Mouse (Mus musculus) kidney, adult 8-10 months (tissue): Measurements from ENCODE around the gene Nfx1.
A peak's percentile ranks its signal among the peaks of the same experiment; 100 is the strongest.
"Not testable (repeated sequence)": the region's sequence is repeated elsewhere in the genome, so short reads cannot be mapped to it uniquely, and the experiment has no call there.

ENCODE experiments used
- DNase-seq, 2 experiments: peaks; one replicate each; pipeline ENCODE4 v3.0.0; 2022

Nfx1 gene

DNA sequence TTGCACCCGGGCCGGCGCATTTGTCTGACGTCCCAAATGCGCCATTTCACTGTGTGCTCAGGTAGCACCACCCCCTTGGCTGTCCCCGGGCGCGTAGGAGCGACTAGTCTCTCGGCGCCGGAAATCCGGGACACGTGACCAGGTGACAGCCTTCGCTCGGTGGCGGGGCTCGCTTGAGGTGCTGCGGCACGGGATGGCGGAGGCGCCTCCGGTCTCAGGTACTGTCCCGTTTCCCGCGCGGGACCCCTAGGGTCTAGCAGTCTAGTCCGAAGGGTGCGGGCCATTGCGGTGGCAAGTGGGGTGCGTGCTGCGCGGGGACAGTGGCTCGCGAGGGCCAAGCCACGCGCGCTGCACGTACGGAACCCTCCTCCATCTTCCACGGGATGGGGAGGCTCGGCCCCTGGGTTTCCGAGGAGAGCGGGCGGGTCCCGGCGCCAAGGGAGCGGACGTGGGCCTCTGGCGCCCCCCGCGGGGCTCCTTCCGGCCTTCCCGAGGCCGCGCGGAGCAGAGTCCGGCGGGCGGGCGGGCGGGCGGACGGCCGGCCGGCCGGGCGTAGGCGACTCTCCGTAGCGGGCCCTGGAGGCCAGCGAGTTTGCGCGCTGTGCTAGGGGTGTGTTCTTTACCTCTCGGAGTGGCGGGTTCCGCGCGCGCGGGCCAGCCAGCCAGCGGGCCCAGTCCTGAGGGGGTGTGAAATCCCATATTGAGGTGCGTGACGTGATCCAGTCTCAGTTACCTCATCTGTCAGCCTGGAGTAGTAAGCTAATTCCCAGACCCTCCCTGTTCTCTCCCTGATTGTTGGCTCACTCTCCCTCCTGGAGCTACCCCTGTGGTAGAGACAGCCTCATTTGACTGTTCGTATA lies at the start of gene Nfx1:
Gene Nfx1, plus strand, starts transcription at position 65 of the 860 bp plus-strand sequence.
- DNase-seq: peak; percentile 95

DNA sequence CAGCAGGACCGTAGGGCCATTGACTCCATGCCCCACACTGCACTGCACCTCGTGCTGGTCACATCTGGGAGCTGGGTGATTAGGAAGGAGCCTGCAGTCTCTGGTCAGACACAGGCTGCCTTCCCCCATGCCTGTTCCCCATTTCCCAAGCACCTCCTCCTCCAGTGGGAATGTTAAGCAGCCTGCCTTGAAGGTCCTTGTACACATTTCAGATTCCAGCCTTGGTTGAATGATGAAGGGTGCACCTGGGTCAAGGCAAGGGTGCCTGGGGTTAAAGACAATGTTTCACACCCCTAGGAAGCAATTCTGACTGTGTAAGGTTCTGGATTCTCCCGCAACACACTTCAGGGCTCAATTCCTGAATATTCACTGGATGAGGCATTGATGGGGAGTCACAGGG lies 49.4 kb upstream of the Nfx1 start:
- no peak for DNase-seq

DNA sequence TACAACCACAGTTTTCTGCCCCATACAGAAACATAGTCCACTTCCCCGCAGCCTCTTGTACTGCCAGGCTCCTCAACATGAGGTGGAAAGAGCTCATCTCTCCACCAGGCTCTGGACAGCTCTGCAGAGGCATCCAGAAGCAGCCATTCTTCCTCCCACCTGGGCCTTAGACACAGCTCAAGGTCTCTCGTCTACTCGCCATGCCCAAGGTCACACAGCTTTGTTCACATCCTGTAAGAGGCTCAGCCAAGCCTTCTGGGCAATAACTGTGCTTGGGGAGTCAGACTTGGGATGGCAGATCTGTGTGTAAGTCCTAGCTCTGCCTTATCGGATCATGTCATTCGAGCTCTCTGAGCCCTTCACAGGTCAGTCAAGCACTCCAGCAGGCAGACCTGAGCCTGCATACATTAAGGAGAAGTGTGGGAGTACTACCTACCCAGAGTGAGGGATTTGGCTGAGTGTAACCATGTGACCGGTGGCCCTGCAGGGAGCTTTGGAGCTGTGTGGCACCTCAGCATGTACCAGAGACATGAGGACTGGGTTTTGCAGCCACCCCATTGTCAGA lies 47.5 kb upstream of the Nfx1 start:
- peak; percentile 28 to 70 for DNase-seq

DNA sequence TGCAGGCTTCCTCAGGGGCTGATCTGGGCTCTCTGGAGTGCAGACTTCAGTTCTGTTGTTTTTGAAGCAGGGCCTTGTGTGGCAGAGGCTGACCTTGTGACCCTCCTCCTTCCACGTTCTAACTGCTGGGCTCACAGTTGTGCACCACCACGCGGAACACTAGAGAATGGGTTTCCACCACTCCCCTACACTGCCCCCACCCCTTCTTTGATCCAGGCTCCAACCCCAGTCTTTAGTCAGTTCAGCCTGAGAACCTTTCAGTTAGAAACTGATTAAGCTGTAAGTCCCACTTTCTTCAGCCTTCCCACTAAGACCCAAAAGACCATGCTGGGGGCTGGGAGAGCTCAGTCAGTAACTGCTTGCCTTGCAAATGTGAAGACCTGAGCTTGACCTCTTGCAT lies 45.1 kb upstream of the Nfx1 start:
- no peak for DNase-seq

DNA sequence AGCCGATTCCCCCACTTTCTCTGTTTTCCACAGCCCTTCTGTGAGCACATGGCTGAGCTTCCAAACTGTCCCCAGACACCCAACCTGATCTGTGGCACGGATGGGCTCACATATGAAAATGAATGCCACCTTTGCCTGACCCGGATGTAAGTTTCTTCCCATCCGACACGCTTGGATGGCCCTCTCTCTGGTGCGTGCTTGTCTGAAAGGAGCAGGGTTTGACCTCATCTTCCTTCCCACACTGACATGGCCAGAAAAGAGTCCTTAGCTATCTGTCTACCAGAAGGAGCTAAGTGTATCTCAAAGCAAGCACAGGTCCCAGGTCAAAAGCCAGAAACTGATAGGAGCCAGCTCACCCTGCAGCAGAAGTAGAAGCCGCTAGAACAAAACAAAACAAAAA lies 41.7 kb upstream of the Nfx1 start:
- peak in 1 of 2 experiments; percentile 24 for DNase-seq

DNA sequence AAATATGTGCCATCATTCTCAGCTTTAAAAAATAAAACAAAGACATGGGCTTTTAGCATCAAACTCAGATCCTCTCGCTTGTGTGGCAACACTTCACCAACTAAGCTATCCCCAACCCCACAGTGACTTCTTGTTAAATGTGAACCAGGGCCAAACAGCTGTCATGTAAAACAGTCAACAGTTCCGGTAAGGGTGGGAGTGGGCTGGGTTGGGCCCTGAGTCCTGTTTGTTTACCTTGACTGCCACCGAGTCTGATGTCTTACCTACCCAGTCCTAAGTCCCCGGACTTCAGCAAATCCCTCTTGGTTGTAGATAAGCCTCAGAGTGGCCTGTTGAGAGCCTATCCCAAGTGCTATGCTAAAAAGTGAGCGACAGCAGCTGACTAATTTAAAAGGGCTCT lies 37.0 kb upstream of the Nfx1 start:
- no peak for DNase-seq

DNA sequence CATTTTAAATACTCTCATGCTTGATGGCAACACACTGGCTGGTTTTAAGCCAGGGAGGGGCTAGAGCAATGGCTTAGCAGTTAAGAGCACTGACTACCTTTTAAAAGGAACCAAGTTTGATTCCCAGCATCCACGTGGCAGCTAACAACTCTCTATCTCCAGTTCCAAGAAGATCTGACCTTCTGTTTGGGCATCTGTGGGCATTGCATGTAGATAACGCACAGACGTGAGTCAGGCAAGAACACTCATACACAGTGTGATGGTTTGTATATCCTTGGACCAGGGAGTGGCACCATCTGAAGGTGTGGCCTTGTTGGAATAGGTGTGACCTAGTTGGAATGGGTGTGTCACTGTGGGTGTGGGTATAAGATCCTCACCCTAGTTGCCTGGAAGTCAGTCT lies 36.3 kb upstream of the Nfx1 start:
- not testable (repeated sequence) for DNase-seq

DNA sequence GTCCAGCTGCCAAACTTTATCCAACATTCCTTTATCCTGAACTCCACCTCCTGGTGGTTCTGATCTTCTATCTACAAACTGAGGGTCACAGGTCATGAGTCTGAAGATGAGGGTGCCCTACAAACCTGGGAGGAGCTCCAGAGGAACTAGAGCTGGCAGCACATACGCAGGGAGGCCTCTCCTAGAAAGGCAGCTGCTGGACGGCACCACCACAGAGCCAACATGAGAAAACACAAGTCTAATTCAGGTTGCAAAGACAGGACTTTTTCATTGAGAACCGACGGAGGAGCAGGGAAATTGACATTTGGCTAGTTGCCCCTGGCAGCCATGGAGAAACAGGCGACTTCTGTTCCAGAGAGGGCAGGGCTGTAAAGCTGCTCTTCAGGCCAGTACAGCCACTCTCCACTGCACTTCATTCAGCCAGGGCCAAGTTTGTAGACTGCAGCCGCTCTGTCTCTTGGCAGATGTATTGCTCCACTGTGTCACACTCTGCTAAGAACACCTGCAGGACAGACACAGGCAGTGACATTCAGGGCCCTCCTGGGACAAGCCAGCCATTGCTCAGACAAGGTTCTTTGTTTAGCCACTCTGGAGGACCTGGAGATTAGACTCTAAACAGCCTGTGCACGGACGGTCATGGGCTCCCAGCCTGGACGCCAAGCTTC lies 34.4 kb upstream of the Nfx1 start:
- peak in 1 of 2 experiments; percentile 14 for DNase-seq

DNA sequence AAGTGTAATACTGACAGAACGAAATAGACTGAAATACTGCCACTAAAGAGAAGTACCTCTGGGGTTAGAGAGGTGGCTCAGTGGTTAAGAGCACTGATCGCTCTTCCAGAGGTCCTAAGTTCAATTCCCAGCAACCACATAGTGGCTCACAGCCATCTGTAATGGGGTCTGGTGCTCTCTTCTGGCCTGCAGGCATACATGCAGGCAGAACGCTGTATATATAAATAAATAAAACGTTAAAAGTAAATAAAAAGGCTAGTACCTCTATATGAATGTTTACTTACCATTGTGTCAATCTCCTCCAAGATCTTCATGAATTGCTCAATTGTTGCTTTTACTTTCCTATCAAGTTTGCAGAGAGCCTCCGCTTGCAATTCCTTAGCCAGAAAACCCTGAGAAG lies 31.9 kb upstream of the Nfx1 start:
- no peak for DNase-seq

DNA sequence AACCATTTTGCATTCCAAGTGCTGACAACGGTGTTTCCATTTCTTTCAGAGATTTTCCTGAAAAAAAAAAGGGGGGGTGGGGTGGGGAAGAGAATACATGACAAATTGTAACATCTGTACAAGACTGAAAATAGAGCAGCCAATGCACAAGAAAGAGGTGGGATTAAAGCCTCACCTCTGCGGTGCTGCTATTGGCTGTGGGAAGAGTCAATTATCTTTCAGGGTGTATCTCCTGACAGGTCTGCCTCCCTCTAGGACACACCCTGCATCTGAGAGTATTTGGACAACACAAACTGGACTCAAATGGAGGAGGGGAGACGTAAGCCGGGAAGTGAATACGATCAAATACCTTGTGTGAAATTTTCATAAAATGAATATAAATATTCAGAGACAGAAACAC lies 27.1 kb upstream of the Nfx1 start:
- DNase-seq: no peak

DNA sequence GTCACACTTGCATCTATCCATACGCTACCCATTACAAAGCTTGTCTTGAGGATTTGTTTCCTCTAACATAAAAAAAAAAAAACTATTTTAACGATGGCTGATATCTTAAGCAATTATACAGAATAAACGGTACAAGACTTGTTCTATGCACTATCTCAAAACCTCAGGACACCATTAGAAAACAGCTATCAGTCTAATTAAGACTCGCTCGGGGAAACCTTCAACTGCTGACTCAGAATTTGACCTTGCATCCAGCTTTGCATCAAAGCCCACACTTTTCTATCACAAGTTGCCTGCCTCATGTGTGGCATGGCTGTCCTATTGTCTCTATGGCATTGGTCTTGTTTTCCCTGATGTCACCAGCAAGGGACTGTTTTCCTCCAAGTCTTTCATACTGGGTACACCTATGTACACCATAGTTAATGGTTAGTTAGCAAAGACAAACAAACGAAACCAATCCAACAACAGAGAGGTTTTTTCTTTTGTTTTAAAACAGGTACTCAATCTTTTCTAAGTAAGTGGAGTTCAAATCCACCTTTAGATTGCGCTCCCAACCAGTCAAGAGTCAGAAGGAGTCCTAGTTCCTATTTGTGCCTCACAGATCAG lies 24.1 kb upstream of the Nfx1 start:
- no peak for DNase-seq

DNA sequence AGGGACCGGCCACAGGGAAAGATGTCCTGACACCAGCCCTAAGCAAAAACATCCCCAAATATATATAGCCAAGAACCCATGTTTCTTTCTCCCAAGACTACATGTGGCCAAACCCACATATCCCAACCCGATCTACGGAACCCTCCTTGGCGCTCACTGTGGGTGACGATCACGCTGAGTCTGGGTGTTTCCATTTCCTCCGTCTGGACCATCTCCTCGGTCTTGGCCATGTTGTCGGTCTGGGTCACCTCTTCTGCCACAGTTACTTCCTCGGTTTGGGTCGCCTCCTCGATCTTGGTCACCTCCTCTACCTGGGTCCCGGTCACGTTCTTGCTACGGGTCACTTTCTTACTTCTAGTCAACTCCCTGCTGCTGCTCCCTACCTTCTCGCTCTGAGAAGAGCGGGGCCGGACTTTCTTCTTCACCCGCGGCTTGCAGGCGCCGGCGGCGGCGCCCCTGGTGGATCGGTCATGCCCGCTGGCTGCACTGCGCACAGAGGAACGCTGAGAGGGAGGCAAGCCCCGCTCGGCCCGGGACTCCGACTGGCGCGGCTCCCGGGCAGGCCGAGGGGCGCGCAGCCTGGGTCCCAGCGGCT lies 23.0 kb upstream of the Nfx1 start:
- no peak for DNase-seq

DNA sequence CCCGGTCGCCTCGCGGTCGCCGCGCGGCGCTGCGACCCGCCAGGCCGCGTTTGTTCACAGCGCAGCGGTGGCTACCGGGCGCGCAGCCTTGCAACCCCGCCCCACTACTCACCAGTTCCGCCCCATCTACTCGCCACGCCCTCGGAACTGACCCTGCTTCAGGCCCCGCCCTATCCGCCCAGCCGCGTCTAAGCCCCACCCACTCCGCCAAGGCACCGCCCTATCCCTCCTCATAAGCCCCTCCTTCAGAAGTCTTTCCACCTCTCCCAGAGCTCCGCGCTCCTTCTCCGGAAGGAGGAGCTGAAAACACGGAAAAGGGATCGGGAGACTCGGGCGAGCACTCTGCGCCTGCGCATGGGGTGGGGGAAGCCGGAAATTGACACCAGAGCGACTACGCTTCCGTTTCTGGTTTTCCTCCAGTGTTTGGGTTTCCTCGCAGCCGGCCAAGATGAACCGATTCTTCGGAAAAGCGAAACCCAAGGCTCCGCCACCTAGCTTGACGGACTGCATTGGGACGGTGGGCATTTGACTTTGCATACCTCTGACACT lies 22.5 kb upstream of the Nfx1 start, which contains the start of the genes Bag1 and Chmp5:
Gene Bag1, minus strand, starts transcription at position 135 of the 549 bp plus-strand sequence.
Gene Chmp5, plus strand, starts transcription at position 248 of the 549 bp plus-strand sequence.
- peak; percentile 99 to 100 for DNase-seq

DNA sequence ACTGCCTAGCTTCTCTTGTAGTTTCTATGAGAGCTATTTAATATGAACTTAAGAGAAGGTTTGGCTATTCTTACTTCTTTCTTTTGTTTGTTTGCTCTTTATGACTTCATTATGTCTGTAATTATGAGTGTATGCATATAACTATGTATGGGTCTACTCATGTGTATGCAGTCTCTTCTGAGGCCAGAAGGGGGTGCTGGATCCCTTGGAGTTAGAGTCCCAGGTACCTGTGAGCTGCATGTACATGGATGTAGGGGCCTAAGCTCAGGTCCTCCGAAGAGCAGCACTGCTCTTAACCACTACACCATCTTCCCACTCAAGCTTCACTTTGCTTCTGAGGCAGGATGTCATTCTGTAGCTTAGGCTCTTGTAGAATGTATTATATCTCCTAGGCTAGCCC lies 17.2 kb upstream of the Nfx1 start:
- peak; percentile 38 to 68 for DNase-seq

DNA sequence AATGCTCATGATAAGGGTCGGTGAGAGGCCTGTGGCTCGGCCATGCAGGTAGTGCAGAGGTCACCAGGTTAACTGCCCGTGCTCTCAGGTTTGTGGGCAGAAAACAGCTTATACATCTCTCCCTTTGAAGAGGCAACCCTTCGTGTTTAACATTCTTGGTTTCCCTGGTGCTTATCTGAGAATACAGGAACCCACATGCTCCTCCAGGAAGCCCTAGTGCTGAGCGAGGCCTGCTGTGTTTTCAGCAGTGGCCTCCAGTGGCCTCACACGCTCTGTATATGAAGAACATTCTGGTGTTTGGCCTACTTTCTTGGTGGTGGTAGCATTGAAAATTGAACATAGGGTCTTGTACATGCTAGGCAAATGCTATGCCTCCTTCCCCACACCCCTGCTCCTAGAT lies 14.8 kb upstream of the Nfx1 start:
- no peak for DNase-seq

DNA sequence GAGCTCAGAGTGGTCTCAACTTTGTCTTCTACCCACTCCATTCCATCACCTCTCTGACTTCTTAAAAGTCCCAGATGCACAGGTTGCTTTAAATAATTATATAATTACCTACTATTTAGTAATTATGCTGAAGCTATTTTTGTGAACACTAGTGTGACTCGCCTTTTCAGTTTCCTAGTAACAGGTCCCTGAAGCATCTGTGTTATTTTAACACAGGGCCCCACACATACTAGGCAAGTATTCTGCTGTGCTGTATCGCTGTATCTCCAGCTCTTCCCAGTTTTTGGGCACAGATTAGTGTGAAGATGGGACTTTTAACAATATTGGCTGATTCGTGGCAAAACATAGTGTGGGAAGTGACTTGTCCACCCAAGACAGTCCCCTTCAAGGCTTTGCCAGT lies 7.2 kb upstream of the Nfx1 start:
- no peak for DNase-seq

DNA sequence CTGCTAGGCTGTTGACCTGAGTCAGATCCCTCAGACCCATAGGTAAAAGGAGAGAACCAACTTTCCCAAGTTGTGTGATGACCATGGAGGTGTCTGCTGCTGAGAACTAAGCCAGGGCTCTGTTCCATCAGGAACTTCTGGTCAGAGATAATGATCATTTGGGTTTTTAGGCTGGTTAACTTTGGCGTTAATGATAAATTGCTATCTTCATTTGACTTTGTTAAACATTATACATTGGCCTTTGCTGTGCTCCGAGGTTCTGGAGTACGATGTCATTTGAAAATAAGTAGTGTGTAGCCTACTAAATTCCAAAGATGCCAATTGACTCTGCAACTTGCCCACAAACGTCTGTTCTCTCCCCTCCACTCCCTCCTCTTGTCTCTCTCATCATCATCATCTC lies 1.5 kb upstream of the Nfx1 start:
- peak; percentile 27 to 51 for DNase-seq

DNA sequence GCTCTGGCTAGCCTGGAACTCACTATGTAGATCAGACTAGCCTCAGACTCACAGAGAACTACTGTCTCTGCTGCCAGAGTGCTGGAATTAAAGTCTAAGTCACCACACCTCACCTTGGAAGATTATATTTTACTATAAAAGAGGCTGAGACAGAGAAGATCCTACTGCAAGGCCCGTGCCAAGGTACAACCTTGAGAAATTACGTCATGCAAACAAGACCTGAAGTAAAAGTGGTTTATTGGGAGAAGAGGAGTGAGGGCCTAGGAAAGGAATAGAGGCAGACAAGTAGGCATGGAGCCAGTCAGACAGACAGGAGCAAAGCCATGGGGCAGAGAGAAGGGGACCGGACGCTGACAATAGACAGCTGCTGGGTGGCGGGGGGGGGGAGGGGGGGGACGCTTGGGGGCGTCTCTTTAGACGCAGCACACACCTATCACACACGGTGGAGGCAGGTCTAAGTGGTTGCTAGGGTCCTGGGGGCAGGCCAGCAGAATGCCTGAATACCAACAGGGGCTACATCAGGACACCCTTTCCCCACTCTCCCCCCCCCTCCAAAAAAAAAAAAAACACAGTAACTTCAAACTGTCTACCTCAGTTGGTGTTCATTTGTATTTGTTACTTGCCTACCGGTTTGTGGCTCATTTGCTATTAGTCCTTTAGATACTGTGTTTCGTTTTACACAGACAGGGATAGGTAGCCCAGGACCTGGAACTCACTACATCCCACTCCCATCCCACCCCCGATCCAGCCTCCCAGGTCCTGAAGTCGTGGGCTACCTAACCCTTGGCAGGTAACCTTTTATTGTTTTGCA lies 720 bp upstream of the Nfx1 start:
- DNase-seq: peak; percentile 18 to 30

DNA sequence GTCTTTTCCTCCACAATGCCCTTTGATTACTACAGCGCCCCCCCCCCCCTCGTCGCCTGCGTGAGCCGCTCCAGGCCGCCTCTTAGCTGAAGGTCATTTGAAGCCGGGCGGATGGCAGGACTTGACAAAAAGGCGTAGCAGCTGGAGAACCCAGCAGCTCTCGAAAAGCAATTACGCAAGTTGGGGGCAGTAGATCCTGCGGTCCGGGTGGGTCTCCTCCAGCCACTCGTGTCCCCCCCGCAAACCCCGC lies 189 bp upstream of the Nfx1 start:
- no peak for DNase-seq

DNA sequence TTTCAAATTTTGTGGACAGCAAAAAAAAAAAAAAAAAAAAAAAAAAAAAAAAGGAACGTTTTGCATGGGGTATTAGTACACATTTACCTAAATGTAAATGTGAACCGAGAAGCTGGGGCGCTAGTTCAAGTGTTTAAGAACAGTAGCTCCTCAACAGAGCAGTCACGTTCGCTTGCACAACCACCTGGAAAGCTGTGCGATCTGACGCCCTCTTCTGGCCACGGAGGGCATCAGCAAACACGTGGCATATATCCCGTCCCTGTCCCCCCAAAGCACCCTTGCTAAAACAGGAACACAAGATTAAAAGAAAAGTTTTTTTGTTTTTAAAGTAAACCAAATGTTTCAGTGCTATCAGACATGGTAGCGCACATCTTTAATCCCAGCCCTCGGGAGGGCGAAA lies 1.0 kb downstream of the Nfx1 start:
- DNase-seq: peak in 1 of 2 experiments; percentile 32

DNA sequence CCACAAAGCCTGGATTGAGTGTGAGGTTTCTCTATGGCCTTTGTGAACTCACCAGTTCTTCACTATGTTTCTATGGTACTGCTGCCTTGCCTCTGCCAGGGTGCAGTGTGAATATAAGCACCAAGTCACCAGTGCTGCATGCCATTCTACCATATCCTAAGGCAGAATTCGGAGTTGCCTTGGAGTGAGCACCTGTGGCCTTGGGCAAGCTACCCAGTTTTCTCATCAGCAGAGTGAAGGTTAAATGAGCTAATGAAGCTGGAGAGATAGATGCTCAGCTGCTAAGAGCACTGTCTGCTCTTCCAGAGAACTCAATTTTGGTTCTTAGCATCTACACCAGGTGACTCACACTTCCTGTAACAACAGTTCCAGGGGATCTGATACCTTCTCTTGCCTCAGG lies 3.3 kb downstream of the Nfx1 start:
- no peak for DNase-seq

DNA sequence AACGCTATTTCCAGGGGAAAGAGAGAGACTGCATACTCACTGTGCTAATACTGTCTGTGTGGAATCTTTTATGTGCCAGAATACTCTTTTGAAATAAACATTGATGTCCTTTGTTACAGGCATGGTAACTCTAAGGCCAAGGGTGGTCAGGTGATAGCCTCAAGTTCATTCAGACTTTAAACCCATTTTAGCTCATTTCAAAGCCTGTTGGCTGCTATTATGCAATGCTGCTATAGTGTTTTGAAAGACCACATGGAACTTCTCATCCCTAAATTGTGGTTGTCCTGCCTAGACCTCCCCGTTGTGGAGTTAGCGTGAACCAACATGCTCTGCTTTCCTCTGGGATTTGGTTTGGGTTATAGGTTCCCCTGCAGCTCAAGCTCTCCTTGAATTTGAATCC lies 5.0 kb downstream of the Nfx1 start:
- peak in 1 of 2 experiments; percentile 26 for DNase-seq
